Mouse (Mus musculus) spleen, embryonic (tissue): ENCODE data around the gene Gucy2d.

Experiments
- CTCF ChIA-PET: fragments of 350-600 bp; sonication (Branson Sonifier 250); formaldehyde crosslinking; loops from one replicate; lab custom pipeline; 2022; lab: Charles Lee

The Gucy2d gene

DNA sequence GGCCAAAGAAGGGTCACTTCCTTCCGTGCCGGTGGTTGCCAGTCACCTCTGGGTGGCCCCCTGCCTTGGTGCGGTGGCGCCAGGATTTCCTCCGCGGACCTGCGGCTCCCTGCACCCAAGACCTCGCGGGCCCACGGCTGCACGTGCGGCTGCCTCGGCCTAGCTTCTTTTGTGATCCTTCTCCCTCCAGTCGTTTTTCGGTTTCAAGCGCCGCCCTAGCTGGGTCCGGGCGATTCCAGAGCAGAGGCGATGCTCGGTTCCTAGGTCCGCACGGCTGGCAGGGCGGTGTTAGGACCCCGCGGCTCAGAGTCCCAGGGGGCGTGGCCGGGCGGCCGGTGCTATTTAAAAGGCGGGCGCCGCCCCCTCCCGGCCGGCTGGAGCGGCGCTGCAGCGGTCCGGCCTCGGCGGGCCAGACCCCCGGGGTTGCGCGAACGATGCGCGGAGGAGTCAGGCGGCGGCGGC is 49.4 kb downstream of the Gucy2d start:
- CTCF ChIA-PET: interaction anchor here (0.6 kb wide), 1 partner anchor 21 kb away, joined by 4 read pairs; no protein-coding TSS in a partner anchor

DNA sequence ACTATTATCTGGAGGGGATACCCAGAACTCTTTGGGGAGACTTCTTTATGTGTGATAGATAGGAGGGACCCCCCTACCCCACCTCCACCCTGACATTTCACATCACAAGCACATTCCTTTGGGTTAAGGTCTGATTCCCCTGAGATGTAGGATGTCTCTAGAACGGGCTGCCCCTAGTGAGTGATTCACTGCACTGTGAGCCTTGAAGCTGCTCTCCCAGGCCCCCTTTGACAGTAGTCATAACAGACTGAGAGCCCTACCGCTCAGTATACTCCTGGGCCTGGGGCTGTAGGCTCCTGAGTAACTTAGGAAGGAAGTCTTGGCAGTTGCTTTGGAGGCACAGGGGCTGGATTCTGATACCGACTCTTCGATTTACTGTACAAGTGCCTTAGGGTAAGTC is 50.1 kb downstream of the Gucy2d start:
- CTCF ChIA-PET: no interaction called here

DNA sequence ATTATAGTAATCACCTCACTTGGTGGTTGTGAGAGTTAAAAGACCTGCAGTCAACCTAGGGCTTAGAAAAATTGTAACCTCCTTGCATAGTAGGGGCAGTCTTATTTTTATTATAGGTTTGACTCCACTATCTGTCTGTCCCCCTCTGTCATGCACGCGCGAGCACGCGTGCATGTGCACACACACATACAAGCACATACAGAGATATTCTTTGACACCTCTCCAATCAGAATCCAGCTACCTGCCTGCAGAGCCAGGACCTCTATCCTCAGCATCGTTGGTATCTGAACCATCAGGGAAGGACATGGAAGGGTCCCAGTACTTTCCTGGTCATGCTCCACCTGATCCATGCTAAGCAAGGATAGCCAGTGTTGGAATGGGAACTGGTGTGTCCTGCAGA is 50.7 kb downstream of the Gucy2d start:
- CTCF ChIA-PET: no interaction called here

DNA sequence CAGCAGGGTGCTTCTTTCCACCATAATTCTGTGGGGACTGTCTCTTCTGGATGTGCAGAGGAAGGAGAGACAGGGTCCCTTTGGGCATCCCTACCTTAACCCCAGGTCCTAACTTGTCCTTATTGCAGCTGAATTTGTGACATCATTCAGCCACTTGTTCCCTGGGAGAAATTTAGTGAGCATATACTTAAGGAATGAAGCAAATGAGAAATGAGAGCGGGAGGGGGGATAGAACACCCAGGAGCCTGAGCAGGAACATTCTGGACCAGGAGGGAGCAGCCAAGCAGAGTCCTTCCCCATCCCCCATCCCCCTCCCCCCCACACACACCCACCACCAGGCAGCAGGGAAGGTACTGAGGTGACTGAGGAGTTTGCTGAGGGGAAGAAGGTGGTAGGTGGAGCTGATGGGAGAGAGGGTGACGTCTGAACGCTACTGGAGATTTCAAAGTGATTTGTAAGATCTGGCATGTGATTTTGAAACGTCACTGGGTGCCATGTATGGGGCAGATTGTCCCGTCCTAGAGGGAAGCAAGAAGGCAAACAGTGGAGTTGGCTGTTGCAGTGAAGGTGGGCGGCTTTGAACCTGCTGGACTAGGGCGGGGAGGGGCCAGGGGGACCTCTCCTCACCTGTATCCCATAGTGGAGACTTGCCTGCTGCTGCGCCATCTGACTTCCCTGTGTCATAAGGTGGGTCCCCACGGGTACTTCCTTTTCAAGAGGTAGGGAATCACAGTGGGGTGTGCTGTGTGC is 51.4 kb downstream of the Gucy2d start:
- CTCF ChIA-PET: interaction anchor here (1.6 kb wide), 1 partner anchor 10 kb away, joined by 3 read pairs; no protein-coding TSS in a partner anchor

DNA sequence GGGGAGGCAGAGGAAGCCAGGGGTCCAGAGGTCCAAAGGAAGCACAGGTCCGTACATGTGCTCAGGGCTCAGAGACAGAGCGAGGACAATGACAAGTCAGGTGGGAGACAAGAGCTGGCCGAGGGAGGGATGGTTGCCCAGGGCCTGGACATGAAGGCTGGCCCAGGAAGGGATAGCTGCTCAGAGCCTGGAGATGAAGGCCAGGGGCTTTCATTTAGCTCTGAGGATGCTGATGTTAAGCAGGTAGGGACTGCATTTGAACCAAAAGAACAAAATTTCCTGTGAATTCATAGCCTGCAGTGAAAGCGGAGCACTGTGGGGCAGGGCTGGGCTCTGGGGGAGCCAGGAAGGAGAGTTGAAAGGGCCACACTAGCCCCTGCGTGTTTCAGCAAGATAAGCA is 52.1 kb downstream of the Gucy2d start:
- CTCF ChIA-PET: interaction anchor here (1.6 kb wide), 1 partner anchor 11 kb away, joined by 3 read pairs; no protein-coding TSS in a partner anchor

DNA sequence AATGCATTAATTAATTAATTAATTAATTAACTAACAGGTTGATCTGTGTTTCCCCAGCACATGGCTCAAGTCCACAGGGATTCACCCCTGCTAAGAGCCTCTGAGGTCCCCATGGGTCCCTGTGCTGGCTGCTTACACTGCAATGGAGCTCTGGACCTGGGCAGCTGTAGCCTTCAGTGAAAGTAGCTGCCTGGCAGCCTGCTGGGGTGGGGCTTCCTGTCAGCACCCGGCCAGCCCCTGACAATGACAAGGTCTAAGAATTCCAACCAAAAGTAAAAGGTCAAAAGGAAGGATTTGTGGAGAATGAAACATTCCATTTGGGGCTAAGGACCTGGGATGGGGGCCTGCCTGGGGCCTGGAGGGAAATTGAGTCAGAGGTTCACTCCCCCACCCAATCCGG is 53.1 kb downstream of the Gucy2d start:
- CTCF ChIA-PET: interaction anchor here (1.6 kb wide), 1 partner anchor 12 kb away, joined by 3 read pairs; no protein-coding TSS in a partner anchor

DNA sequence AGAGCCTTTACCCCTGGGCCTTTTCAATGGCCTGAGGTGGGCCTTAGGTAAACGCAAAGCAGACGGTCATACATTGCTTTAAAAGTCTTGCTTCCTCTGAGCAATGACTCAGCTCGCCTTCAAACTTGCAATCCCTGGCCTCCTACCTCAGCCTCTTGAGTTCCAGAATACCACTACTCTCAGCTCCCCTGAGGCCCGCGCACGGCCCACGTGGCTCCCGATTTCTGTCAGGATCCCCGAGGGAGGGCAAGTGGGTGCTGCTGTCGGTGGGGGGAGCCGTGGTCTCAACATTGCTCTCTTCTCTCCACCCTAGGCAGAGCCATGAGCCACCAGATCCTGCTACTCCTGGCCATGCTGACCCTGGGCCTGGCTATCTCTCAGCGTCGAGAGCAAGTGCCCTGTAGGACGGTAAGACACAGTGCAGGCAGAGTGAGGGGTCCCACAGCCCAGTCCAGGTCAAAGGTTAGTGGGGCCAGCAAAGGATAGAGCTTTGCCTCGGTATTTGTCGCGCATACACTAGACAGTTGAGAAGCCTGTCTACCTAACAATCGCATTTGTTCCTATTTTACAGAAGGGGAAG is 53.8 kb downstream of the Gucy2d start:
- CTCF ChIA-PET: no interaction called here

DNA sequence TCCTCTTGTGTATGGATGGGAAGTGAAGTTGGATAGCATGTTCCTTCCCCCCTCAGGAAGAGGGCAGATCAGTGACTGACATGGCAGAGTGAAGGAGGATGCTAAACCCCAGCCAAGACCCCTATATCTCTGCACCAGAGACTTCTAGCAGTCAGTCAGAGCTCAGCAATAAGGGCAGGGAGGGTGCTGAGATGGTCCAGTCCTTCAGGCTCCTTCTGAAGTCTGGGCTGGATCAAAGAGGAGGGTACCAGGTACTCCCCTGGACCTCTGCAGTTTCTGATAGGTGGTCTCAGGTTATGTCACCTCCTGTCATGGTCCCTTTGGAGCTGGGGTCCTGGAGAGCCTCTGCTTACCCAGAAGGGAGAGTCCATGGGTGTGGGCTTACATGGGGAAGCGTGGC is 55.4 kb downstream of the Gucy2d start:
- CTCF ChIA-PET: no interaction called here

DNA sequence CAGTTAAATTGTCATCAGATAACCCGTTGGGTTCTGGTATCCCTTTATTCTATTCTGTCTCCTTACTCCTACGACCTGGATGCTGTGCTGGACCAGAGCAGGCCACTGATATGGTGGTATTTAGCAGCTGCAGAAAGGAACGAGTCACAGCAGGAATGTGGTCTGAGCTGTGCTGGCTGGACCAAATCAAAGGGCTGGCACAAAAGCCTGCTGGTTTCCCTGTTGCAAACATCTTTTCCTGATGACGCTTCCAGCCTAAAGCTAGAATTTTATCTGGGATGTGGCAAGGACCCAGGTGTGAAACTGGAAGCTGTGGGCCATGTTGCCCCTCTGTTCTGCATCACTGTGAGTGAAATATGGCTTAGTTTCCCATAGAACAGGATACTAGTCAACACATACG is 57.2 kb downstream of the Gucy2d start:
- CTCF ChIA-PET: no interaction called here

DNA sequence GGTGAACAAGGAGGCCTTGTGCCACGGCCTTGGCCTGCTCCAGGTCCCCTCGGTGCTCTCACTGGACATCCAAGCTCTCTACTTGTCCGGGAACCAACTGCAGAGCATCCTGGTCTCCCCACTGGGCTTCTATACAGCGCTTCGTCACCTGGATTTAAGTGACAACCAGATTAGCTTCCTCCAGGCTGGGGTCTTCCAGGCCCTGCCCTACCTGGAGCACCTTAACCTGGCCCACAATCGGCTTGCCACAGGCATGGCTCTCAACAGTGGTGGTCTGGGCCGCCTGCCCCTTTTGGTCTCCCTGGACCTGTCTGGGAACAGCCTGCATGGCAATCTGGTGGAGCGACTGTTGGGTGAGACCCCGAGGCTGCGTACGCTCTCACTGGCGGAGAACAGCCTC is 57.9 kb downstream of the Gucy2d start:
- CTCF ChIA-PET: no interaction called here

DNA sequence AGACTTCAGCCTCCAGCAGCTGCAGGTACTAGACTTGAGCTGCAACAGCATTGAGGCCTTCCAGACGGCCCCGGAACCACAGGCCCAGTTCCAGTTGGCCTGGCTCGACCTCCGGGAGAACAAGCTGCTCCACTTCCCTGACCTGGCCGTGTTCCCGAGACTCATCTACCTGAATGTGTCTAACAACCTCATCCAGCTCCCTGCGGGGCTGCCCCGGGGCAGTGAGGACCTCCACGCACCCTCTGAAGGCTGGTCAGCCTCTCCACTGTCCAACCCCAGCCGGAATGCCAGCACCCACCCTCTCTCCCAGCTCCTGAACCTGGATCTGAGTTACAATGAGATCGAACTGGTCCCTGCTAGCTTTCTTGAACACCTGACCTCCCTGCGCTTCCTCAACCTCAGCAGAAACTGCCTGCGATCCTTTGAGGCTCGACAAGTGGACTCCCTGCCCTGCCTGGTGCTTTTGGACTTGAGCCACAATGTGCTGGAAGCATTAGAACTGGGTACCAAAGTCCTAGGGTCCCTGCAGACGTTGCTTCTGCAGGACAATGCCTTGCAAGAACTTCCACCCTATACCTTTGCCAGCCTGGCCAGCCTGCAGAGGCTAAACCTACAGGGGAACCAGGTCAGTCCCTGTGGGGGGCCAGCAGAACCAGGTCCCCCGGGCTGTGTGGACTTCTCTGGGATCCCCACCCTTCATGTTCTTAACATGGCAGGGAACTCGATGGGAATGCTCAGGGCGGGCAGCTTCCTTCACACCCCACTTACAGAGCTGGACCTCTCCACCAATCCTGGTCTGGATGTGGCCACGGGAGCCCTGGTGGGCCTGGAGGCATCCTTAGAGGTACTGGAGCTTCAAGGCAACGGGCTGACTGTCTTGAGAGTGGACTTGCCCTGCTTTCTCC is 58.7 kb downstream of the Gucy2d start:
- CTCF ChIA-PET: no interaction called here

DNA sequence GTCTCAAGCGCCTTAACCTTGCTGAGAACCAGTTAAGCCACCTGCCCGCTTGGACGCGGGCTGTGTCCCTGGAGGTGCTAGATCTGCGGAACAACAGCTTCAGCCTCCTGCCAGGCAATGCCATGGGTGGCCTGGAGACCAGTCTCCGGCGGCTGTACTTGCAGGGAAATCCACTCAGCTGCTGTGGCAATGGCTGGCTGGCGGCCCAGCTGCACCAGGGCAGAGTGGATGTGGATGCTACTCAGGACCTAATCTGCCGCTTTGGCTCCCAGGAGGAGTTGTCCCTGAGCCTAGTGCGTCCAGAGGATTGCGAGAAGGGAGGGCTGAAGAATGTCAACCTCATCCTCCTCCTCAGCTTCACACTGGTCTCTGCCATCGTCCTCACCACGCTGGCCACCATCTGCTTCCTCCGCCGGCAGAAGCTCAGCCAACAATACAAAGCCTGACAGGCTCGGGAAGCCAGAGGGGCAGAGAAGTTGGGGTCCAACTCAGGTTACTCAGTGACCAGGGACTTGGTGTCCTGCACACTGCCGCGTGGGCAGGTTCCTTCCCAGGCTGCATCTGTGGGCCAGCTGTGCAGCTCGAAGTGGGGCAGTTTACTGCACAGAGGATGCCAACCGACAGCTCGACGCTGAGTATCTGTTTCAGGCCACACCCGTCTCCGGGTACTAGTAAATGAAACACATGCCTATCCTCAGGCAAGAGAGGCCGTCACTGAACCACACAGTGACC is 59.5 kb downstream of the Gucy2d start:
- CTCF ChIA-PET: no interaction called here

DNA sequence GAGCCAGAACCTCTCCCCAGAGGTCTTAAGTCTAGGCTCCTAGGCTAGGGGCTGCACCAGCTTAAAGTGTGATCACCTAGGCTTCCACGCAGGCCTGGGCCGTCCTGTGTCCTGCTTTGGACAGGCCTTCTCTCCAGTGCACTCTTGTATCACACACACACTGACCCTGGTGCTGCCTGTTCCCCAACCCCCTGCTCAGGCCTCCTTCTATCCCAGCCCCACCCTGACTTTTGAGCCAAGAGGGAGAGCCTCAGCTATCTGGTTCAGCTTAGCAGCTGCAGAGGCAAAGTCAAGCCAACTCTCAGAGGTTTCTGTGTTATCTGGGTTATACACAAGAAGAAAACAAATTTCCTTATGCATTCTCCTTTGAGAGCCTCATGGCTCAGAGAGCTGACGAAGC is 60.3 kb downstream of the Gucy2d start:
- CTCF ChIA-PET: interaction anchor here (0.7 kb wide), 1 partner anchor 29 kb away, joined by 4 read pairs; no protein-coding TSS in a partner anchor

DNA sequence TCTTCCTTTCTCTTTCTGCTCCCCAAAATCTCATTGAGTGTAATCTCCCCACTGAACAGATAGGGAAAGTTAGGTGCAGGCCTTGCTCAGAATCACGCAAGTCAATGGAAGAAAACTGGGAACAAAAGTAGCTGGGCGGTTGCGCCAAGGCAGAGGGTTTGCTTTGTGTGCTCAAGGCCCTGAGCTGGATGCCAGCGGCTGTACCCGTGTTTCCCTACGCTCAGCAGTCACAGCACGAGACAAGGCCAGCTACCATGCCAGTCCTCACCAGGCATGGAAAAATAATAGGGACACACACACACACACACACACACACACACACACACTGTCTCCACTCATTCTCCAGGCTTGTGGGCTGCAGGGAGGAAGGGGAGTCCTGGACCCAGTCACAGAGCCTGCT is 60.9 kb downstream of the Gucy2d start:
- CTCF ChIA-PET: interaction anchor here (0.7 kb wide), 1 partner anchor 28 kb away, joined by 4 read pairs; no protein-coding TSS in a partner anchor

DNA sequence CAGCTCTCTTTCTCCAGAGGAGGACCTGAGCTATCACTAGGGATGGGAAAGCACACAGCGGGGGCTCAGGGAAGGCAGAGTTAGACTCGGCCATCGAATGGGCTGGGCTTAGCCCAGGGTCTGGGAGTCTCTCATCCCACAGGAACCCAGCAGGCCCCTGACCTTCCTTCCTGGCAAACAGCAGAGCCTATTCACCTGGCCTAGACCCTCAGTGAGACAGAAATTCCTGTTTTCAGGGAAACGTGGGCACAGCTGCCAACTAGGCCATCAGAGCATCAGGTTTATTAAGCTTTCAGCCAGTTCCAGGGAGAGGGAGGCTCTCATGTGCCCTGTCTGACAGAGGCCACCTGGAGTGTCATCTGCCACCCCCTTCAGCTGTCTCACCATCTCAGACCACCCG is 62.7 kb downstream of the Gucy2d start:
- CTCF ChIA-PET: no interaction called here

DNA sequence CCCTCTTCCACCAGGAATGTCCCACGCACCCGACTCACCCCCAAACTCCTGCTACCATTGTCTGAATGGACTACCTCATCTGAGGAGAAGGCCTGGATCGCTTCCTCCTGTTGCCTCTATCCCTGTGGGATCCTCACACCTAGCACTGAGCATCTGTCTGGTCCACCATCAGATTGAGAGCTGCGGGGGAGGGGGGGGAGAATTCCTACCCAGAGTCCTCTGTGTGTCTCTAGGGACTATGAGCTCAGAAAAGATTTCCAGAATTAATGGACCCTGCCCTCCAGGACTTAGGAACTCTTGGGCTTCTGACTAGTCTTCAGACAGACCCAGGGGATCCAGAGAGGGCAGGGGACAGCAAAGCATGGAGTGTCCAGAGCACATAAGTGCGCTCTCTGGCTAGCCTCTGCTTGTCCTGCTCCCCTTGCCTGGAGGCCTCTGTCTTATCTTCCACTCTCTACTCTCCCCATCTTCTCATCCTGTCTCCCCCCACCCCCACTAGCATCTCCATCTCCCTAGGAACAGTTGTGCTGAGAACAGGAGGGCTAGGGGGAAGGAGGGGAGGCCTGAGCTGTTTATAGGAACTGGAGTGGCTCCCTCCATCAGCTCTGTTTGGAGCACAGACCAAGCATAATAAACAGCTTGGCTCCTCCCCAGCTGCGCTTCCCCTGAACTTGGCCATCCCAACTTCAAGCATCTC is 63.9 kb downstream of the Gucy2d start:
- CTCF ChIA-PET: no interaction called here

DNA sequence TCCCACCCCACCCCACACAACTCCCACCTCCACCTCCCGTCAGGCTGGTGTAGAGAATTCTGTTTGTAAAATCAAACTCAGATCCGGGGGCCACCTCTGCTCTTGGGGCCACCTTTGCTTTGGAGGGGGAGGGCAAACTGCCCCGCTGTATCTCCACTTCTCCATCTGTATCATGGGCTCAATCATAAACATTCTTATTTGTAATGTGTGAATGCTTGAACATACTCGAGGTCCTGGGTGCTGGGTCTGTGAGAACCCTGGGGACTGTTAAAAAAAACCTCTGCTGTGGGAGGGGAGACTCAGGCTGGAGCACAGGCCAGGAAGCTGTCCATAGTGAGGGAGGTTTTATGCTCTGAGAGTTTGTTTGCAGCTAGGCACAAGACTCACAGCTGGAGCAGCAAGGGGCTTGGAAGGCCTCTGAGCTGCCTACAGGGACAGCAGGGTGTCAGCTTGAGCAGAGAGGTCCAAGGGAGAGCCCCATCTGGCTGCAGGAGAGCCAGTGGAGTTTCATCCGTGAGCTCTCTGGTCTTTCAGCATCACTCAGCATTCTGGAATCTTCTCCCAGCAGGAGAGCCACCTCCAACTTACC is 64.6 kb downstream of the Gucy2d start:
- CTCF ChIA-PET: no interaction called here

DNA sequence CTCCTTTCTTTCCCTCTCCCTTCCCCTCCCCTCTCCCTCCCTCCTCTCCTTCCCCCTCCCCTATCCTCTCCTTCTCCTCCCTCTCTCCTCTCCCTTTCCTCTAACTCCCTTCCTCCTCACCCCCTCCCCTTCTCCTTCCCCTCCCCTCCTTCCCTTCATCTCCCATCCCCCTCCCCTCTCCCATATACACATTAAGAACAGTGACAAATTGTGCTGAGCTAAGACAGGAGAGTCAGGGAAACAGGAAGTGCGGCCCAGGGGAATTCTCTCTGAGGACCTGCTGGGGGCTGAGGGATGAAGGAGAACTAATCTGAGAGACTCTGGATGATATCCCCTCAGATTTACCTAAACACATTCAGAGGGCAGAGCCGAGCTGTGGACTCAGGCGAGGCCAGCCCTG is 65.4 kb downstream of the Gucy2d start:
- CTCF ChIA-PET: interaction anchor here (0.6 kb wide), 1 partner anchor 60 kb away, joined by 10 read pairs; no protein-coding TSS in a partner anchor

DNA sequence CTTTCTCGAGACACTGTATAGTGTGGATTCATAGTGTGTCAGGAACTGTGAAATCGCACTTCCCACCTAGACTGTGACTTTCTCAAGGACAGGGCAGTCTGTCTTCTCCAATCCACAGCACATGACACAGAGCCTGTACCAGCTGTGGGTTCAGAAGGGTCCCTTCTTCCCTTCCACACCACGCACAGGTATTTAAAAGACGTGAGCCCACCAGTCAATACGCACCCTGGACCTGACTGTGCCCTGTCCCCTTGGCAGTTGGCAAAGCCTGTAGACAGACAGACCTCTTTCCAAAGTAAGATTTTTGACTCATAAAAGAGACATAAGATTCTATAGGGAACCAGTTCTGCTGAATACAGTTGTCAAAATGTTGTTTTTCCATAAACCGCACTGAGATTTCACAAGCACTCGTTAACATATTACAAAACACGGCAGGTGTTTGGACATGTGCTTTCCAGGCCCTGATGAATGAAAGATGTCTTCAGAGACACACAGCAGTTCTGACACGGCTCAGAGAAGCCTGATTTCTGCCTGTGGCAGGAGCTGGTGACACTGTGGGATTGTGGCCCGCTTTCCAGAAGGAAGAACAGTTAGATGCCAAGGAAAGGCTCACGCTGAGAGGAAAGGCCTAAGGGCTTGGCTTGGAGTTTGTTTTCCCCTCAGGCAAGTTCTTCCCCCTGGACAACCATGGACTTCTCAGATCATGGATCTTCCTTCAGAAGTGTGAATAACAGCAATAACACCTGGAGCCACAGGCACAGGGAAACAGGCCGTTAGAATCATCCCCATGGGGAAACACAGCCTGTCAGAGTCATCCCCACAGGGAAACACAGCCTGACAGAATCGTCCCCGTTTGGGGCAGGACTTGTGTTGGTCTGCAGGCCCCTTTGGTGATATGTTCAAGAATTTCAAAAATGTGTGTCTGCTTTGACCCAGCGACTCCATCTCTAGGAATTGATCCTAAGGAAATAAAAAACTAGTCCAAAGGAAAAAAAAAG is 71.0 kb downstream of the Gucy2d start:
- CTCF ChIA-PET: interaction anchor here (0.6 kb wide), 1 partner anchor 22 kb away, joined by 4 read pairs; the partner anchor contains the start of gene Lrrc32
